Mouse (Mus musculus) MEL (cell line): ENCODE results near the gene Gsk3a. TPM values are rescaled to one million over a fixed set of nuclear protein-coding genes. Genes with fewer than 3 reads are reported as not detected.

ENCODE experiments used
- DNase-seq: peaks from one replicate; pipeline ENCODE4 v3.0.0; 2011; ENCODE audit warnings: low read depth, low spot score
- H3K27ac ChIP-seq: 2 replicates; pipeline ENCODE4 v1.5.1; 2012; ENCODE audit warnings: low read depth, mild to moderate bottlenecking, control low read depth, low read length, moderate library complexity; ENCODE audit not compliant: control insufficient read depth
- H3K27me3 ChIP-seq, 2 experiments: fragments of 150-350 bp in 1 of 2; sonication (generic) in 1 of 2; 2 replicates each; pipeline ENCODE4 v1.6.1; 2012; ENCODE audit warnings: low read length in 2 of 2, mild to moderate bottlenecking in 2 of 2, improper control_type of control experiment in 1 of 2, moderate library complexity in 1 of 2; ENCODE audit not compliant: insufficient read depth in 2 of 2, control insufficient read depth in 1 of 2
- H3K36me3 ChIP-seq, 2 experiments: 2 replicates each; pipeline ENCODE4 v1.6.1; 2012 to 2014; ENCODE audit warnings: low read length in 2 of 2, improper control_type of control experiment in 1 of 2, inconsistent platforms in 1 of 2, mild to moderate bottlenecking in 1 of 2; ENCODE audit not compliant: insufficient read depth in 2 of 2, control insufficient read depth in 1 of 2
- H3K4me1 ChIP-seq, 2 experiments: fragments of 150-350 bp in 1 of 2; sonication (generic) in 1 of 2; 2 replicates each; pipeline ENCODE4 v1.6.1; 2012; ENCODE audit warnings: low read length in 2 of 2, improper control_type of control experiment in 1 of 2, mild to moderate bottlenecking in 1 of 2; ENCODE audit not compliant: insufficient read depth in 2 of 2, control insufficient read depth in 1 of 2
- H3K4me3 ChIP-seq, 2 experiments: fragments of 150-350 bp in 1 of 2; sonication (generic) in 1 of 2; 2 replicates each; pipeline ENCODE4 v1.5.1; 2012; ENCODE audit warnings: low read depth in 2 of 2, low read length in 2 of 2, mild to moderate bottlenecking in 2 of 2, moderate library complexity in 2 of 2, control low read depth in 1 of 2, improper control_type of control experiment in 1 of 2; ENCODE audit not compliant: control insufficient read depth in 1 of 2, insufficient read depth in 1 of 2
- H3K79me2 ChIP-seq: 2 replicates; pipeline ENCODE4 v1.6.1; 2012; ENCODE audit warnings: mild to moderate bottlenecking, low read length, moderate library complexity; ENCODE audit not compliant: control insufficient read depth, poor library complexity, insufficient read depth
- H3K9ac ChIP-seq: 2 replicates; pipeline ENCODE4 v1.6.1; 2012; ENCODE audit warnings: low read depth, mild to moderate bottlenecking, control low read depth, low read length, moderate library complexity; ENCODE audit not compliant: control insufficient read depth, poor library complexity, severe bottlenecking
- H3K9me3 ChIP-seq: fragments of 150-350 bp; sonication (generic); replicated peaks from 2 replicates; pipeline ENCODE4 v1.6.1; 2012; ENCODE audit warnings: mild to moderate bottlenecking, low read length, improper control_type of control experiment, moderate library complexity; ENCODE audit not compliant: insufficient read depth
- BHLHE40 ChIP-seq: IDR thresholded peaks from 2 replicates; pipeline ENCODE4 v1.6.1; 2012; ENCODE audit warnings: low read depth, mild to moderate bottlenecking, inconsistent platforms, low read length, improper control_type of control experiment, borderline replicate concordance
- CHD1 ChIP-seq: IDR thresholded peaks from 2 replicates; pipeline ENCODE4 v1.6.1; 2012; ENCODE audit warnings: low read depth, mild to moderate bottlenecking, inconsistent platforms, low read length, improper control_type of control experiment
- CHD2 ChIP-seq: IDR thresholded peaks from 2 replicates; pipeline ENCODE4 v1.6.1; 2011; ENCODE audit warnings: low read length, improper control_type of control experiment
- CTCF ChIP-seq, 3 experiments: IDR thresholded peaks in 2 of 3; conservative IDR thresholded peaks in 1 of 3; 2 replicates each; pipeline ENCODE4 v1.5.1; 2011 to 2012; ENCODE audit warnings: low read length in 3 of 3, low read depth in 2 of 3, mild to moderate bottlenecking in 2 of 3, improper control_type of control experiment in 1 of 3, inconsistent platforms in 1 of 3, mixed read lengths in 1 of 3, moderate library complexity in 1 of 3; ENCODE audit not compliant: control insufficient read depth in 1 of 3, insufficient read depth in 1 of 3, poor library complexity in 1 of 3, severe bottlenecking in 1 of 3
- ELF1 ChIP-seq: IDR thresholded peaks from 2 replicates; pipeline ENCODE4 v1.6.1; 2014; ENCODE audit warnings: low read depth, mild to moderate bottlenecking, inconsistent platforms, low read length, improper control_type of control experiment, moderate library complexity
- ETS1 ChIP-seq: IDR thresholded peaks from 2 replicates; pipeline ENCODE4 v1.6.1; 2012; ENCODE audit warnings: low read depth, mild to moderate bottlenecking, inconsistent platforms, low read length, improper control_type of control experiment, moderate library complexity
- GABPA ChIP-seq: IDR thresholded peaks from 2 replicates; pipeline ENCODE4 v1.6.1; 2012; ENCODE audit warnings: low read depth, mild to moderate bottlenecking, inconsistent platforms, low read length, improper control_type of control experiment, moderate library complexity
- GATA1 ChIP-seq: IDR thresholded peaks from 2 replicates; pipeline ENCODE4 v1.6.1; 2011; ENCODE audit warnings: low read depth, low read length, improper control_type of control experiment
- HCFC1 ChIP-seq: IDR thresholded peaks from 2 replicates; pipeline ENCODE4 v1.6.1; 2012; ENCODE audit warnings: low read depth, mild to moderate bottlenecking, inconsistent platforms, low read length, improper control_type of control experiment, moderate library complexity
- JUND ChIP-seq: IDR thresholded peaks from 2 replicates; pipeline ENCODE4 v1.6.1; 2011; ENCODE audit warnings: low read depth, mild to moderate bottlenecking, improper control_type of control experiment, low read length
- MAFK ChIP-seq: IDR thresholded peaks from 2 replicates; pipeline ENCODE4 v1.6.1; 2011; ENCODE audit warnings: low read depth, mild to moderate bottlenecking, low read length, improper control_type of control experiment, borderline replicate concordance
- MAZ ChIP-seq: IDR thresholded peaks from 2 replicates; pipeline ENCODE4 v1.6.1; 2012; ENCODE audit warnings: low read depth, mild to moderate bottlenecking, inconsistent platforms, low read length, improper control_type of control experiment
- MEF2A ChIP-seq: IDR thresholded peaks from 2 replicates; pipeline ENCODE4 v1.6.1; 2014; ENCODE audit warnings: low read depth, mild to moderate bottlenecking, inconsistent platforms, low read length, improper control_type of control experiment; ENCODE audit not compliant: poor library complexity, insufficient replicate concordance, severe bottlenecking; ENCODE audit errors: extremely low read depth
- MXI1 ChIP-seq: IDR thresholded peaks from 2 replicates; pipeline ENCODE4 v1.6.1; 2011; ENCODE audit warnings: mild to moderate bottlenecking, low read depth, low read length, improper control_type of control experiment
- MYB ChIP-seq: IDR thresholded peaks from 2 replicates; pipeline ENCODE4 v1.6.1; 2011; ENCODE audit warnings: mild to moderate bottlenecking, low read depth, low read length, improper control_type of control experiment
- MYC ChIP-seq: IDR thresholded peaks from 2 replicates; pipeline ENCODE4 v1.6.1; 2011; ENCODE audit warnings: low read depth, mild to moderate bottlenecking, low read length, improper control_type of control experiment, moderate library complexity
- NELFE ChIP-seq: IDR thresholded peaks from 2 replicates; pipeline ENCODE4 v1.6.1; 2011; ENCODE audit warnings: low read depth, low read length, improper control_type of control experiment
- POLR2A ChIP-seq, 2 experiments: IDR thresholded peaks; 2 replicates each; pipeline ENCODE4 v1.6.1; 2011 to 2012; ENCODE audit warnings: low read length in 2 of 2, mild to moderate bottlenecking in 2 of 2, control low read depth in 1 of 2, improper control_type of control experiment in 1 of 2, low read depth in 1 of 2, moderate library complexity in 1 of 2; ENCODE audit not compliant: control insufficient read depth in 1 of 2, insufficient read depth in 1 of 2, poor library complexity in 1 of 2
- POLR2AphosphoS5 ChIP-seq: IDR thresholded peaks from 2 replicates; pipeline ENCODE4 v1.6.1; 2012; ENCODE audit warnings: low read depth, borderline replicate concordance, mild to moderate bottlenecking, inconsistent platforms, low read length, moderate library complexity, mixed read lengths
- RAD21 ChIP-seq: IDR thresholded peaks from 2 replicates; pipeline ENCODE4 v1.6.1; 2011; ENCODE audit warnings: mild to moderate bottlenecking, low read depth, low read length, improper control_type of control experiment
- RCOR1 ChIP-seq: IDR thresholded peaks from 2 replicates; pipeline ENCODE4 v1.6.1; 2012; ENCODE audit warnings: low read depth, mild to moderate bottlenecking, inconsistent platforms, low read length, improper control_type of control experiment
- SIN3A ChIP-seq: IDR thresholded peaks from 2 replicates; pipeline ENCODE4 v1.6.1; 2012; ENCODE audit warnings: low read length, improper control_type of control experiment, inconsistent platforms
- SMC3 ChIP-seq: IDR thresholded peaks from 2 replicates; pipeline ENCODE4 v1.6.1; 2011; ENCODE audit warnings: low read depth, low read length, improper control_type of control experiment
- TAL1 ChIP-seq: IDR thresholded peaks from 2 replicates; pipeline ENCODE4 v1.6.1; 2012; ENCODE audit warnings: mild to moderate bottlenecking, inconsistent platforms, low read length, moderate library complexity, mixed read lengths
- TBP ChIP-seq: IDR thresholded peaks from 2 replicates; pipeline ENCODE4 v1.8.0; 2011; ENCODE audit warnings: low read depth, low read length, improper control_type of control experiment
- UBTF ChIP-seq: IDR thresholded peaks from 2 replicates; pipeline ENCODE4 v1.6.1; 2012; ENCODE audit warnings: low read depth, mild to moderate bottlenecking, inconsistent platforms, low read length, improper control_type of control experiment, moderate library complexity, borderline replicate concordance; ENCODE audit not compliant: insufficient read depth
- USF1 ChIP-seq: IDR thresholded peaks from 2 replicates; pipeline ENCODE4 v1.6.1; 2014; ENCODE audit warnings: low read depth, mild to moderate bottlenecking, inconsistent platforms, low read length, improper control_type of control experiment, moderate library complexity
- USF2 ChIP-seq, 2 experiments: IDR thresholded peaks; 2 replicates each; pipeline ENCODE4 v1.6.1; 2011 to 2012; ENCODE audit warnings: improper control_type of control experiment in 2 of 2, low read length in 2 of 2, borderline replicate concordance in 1 of 2, inconsistent platforms in 1 of 2, low read depth in 1 of 2, mild to moderate bottlenecking in 1 of 2; ENCODE audit not compliant: insufficient read depth in 1 of 2
- ZC3H11A ChIP-seq: IDR thresholded peaks from 2 replicates; pipeline ENCODE4 v1.6.1; 2012; ENCODE audit warnings: low read depth, mild to moderate bottlenecking, inconsistent platforms, low read length, improper control_type of control experiment
- ZKSCAN1 ChIP-seq: IDR thresholded peaks from 2 replicates; pipeline ENCODE4 v1.6.1; 2012; ENCODE audit warnings: low read depth, mild to moderate bottlenecking, inconsistent platforms, low read length, improper control_type of control experiment, moderate library complexity
- ZMIZ1 ChIP-seq: IDR thresholded peaks from 2 replicates; pipeline ENCODE4 v1.6.1; 2012; ENCODE audit warnings: low read depth, mild to moderate bottlenecking, inconsistent platforms, low read length, improper control_type of control experiment, moderate library complexity
- ZNF384 ChIP-seq: IDR thresholded peaks from 2 replicates; pipeline ENCODE4 v1.6.1; 2012; ENCODE audit warnings: low read depth, mild to moderate bottlenecking, inconsistent platforms, low read length, improper control_type of control experiment
- polyA plus RNA-seq, 2 experiments: library from polyadenylated mRNA; stranded (reverse) in 1 of 2; unstranded in 1 of 2; fragments of >175 nt in 1 of 2; fragments of >200 nt in 1 of 2; gene quantifications; 2 replicates each; pipeline versions ENCODE4 v1.2.1 to v1.2.4; 2012; ENCODE audit warnings: low replicate concordance in 2 of 2, low read depth in 1 of 2; ENCODE audit not compliant: insufficient read length in 2 of 2, insufficient read depth in 1 of 2, missing spikeins in 1 of 2
- total RNA-seq: library from RNA; depleted of rRNA; stranded (reverse); fragments of 300-350 nt; gene quantifications from 2 replicates; pipeline ENCODE4 v1.2.3, GENCODE M21; 2012

The Gsk3a gene
- total and polyA plus RNA-seq, 3 experiments, result 59.8 to 149 (median 86.6) TPM

DNA sequence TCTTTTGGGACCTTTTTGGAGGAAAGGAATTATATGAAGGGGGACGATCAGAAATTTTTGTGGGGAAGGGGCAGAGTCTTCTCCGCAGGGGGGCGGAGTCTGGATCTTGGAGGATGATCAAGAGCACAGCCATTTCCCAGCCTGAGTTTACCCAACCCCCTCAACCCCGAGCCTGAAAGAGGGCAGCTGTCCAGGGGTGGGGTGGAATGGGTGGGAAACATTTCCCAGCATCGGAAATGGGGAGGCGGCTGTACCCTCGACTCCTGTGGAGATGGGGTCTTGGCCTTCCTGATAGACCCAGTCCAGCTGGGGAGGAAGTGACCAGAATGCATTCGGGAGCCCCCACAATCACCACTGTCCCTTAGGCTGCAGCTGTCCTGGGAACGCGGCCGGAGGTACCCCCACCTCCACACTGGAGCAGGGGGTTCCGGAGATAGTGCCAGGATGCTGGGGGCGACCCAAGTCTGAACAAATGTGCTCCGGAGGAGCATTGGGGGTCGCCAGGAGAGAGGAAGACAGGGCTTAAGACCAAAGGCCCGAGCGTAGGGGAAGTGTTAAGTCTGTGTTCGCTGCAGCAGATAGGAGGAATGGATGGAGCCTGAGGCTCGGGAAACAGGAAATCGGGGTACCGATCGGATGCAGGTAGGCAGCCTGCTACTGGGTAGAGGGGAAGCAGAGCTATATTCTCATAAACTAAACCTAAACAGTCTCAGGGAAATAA, 13.6 kb upstream of the Gsk3a start (continued):
- TF ChIP-seq JUND, result no peak
- TF ChIP-seq NELFE, result no peak
- TF ChIP-seq RCOR1, result no peak; the same call in 1 of the 2 replicates

DNA sequence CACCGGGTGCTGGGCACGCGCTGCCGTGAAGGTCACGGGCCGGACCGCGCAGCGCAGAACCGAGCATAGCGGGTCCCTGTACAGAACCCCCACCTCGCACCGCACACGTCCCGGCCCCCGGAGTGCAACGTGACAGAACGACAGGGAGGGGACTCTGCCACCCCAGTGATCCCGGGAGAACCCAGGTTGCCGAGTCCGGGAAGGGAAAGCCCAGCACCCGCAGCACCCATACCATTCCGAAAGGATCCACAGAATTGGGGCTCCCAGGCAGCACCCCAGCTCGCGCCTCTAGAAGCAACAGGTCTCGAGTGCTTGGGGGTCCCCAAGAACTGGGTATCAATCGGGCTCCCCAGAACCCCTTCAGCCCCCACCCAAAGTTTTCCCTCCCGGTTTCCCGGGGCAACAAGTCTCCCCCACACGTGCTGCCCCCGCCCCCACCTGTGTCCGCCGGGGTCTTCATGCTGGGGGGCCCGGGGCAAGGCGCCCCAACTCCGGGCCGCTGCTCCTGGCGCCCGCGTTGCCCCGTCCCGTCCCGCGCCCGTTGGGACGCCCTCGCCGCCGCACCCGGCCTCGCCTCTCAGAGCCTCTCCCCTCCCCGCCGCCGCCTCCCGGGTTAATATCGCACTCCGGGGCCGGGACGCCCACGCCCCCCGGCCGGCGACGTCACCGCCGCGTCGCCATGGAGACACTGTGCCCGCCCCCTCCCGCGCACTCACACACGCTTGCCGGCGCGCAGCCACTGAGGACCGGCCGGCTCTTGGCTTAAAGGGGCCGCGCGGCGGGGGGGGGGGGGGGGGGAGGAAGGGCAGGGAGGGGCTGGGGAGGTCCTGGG, 12.7 kb upstream of the Gsk3a start, which contains the start of gene Erf:
Gene Erf, minus strand, starts transcription at position 621 of the 832 bp plus-strand sequence.
- DNase-seq, result peak; percentile 92
- peaks cover 0 to 7% of the 10 kb centered on the region in 2 experiments; a peak in 3 of 4 replicates for H3K4me1 ChIP-seq
- H3K4me3 ChIP-seq, result peak within 1 kb of the TSS; percentile 88 to 99
- peak within 1 kb of the TSS; percentile 88 for H3K9ac ChIP-seq
- no peaks in the 10 kb centered on the region for H3K27me3 ChIP-seq
- peaks cover 32% of the 10 kb centered on the region for H3K79me2 ChIP-seq
- no peaks in the 10 kb centered on the region for H3K9me3 ChIP-seq
- peaks cover 0 to 2% of the 10 kb centered on the region in 2 experiments; a peak in 3 of 4 replicates for H3K36me3 ChIP-seq
- peak within 1 kb of the TSS; percentile 79 for H3K27ac ChIP-seq
- TF ChIP-seq TBP, result no peak
- TF ChIP-seq SIN3A, result peak; percentile 81
- peak; percentile 74 for TF ChIP-seq NELFE
- peak; percentile 54 to 62; a peak in 3 of 4 replicates for TF ChIP-seq POLR2A (IDR thresholded peaks at IDR 0.05; ENCODE audit: control insufficient read depth in 1 of 2, insufficient read depth in 1 of 2, low read depth in 1 of 2, low read length in 2 of 2, poor library complexity in 1 of 2)
- no peak for TF ChIP-seq MYB
- TF ChIP-seq TAL1, result no peak
- no peak for TF ChIP-seq MYC
- TF ChIP-seq ZC3H11A, result no peak
- TF ChIP-seq CTCF (IDR thresholded peaks at IDR 0.05 in 2 of 3, conservative IDR thresholded peaks at IDR 0.05 in 1 of 3; ENCODE audit: control insufficient read depth in 1 of 3, insufficient read depth in 1 of 3, low read depth in 2 of 3, low read length in 3 of 3, poor library complexity in 1 of 3, severe bottlenecking in 1 of 3), result no peak
- no peak for TF ChIP-seq CHD1
- peak; percentile 81 for TF ChIP-seq ZMIZ1
- TF ChIP-seq CHD2, result no peak
- no peak for TF ChIP-seq ZNF384
- TF ChIP-seq USF1, result no peak
- TF ChIP-seq BHLHE40, result no peak; the same call in 1 of the 2 replicates
- peak; percentile 97; the same call in 1 of the 2 replicates for TF ChIP-seq MAZ
- TF ChIP-seq USF2 (IDR thresholded peaks at IDR 0.05; ENCODE audit: borderline replicate concordance in 1 of 2, insufficient read depth in 1 of 2, low read depth in 1 of 2, low read length in 2 of 2), result no peak
- TF ChIP-seq SMC3, result no peak
- no peak for TF ChIP-seq POLR2AphosphoS5
- no peak for TF ChIP-seq MEF2A
- no peak for TF ChIP-seq RAD21
- TF ChIP-seq UBTF, result no peak
- no peak for TF ChIP-seq GATA1
- 0 out of 2 replicates have a peak, but pooled peaks have one; percentile 70 for TF ChIP-seq MXI1
- no peak for TF ChIP-seq RCOR1
- no peak for TF ChIP-seq ZKSCAN1
- peak; percentile 65 for TF ChIP-seq HCFC1
- peak; percentile 49 for TF ChIP-seq ELF1
- no peak for TF ChIP-seq GABPA
- no peak for TF ChIP-seq MAFK
- peak; percentile 51; the same call in 1 of the 2 replicates for TF ChIP-seq ETS1
